Comparison of ENCODE assay signal across 27 mouse cellular contexts in the genomic region with DNA sequence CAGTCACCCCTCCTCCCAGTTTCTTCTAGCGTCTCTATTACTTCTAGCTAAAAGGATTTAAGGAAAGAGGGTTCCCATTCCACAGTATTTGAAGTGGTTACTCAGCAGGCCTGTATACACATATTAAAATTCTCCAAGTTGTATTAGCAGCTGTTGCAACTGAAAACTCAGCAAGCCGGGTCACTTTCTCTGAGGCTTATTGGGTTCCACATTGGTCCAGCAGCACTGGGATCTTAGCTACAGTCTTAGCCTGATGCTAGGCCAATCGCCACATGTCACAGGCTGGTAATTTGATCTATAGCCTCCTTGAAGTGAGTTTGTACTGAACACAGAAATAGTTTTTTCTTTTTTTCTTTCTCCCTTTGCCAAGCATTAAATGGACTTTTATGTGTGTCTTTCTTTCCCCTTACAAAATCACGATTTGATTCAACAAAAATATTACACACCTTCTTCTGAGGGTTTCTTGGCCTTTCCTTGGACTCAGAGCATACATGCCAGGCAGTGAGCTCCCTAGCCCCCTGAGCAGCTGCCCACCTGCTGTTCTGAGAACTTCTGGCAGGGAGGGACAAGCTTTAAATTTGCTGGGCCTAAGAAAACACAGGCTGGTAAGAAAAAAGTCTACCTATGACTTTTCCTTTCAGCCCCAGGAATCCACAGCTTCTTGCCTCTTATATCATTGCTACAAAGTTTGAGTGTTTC.
DNase-seq lines count a peak whose midpoint lies in the region; ATAC-seq and TF ChIP-seq lines count a peak whose summit lies in the region.
"Had no signal": no experiment of that assay in that cellular context is flagged by ENCODE, and none has a peak within 500 bp of the region (broad histone marks: within the 10 kb centered on the region; RNA-seq: fewer than 3 reads in every experiment).

No protein-coding gene starts in this region.

- no peaks in the 10 kb centered on the region for H3K36me3 ChIP-seq in kidney, postnatal 0 days (ENCODE audit: insufficient read depth, low read length)
- no peaks in the 10 kb centered on the region for H3K36me3 ChIP-seq in kidney, adult 2 months (ENCODE audit: control insufficient read depth, insufficient read depth, low read length)
- no peaks in the 10 kb centered on the region for H3K36me3 ChIP-seq in lung, postnatal 0 days (ENCODE audit: insufficient read depth, low read length)
- no peaks in the 10 kb centered on the region for H3K36me3 ChIP-seq in embryonic facial prominence, embryonic 14.5 days (ENCODE audit: control insufficient read depth, insufficient read depth, low read length)
- no peaks in the 10 kb centered on the region for H3K36me3 ChIP-seq in limb, embryonic 13.5 days
- H3K36me3 ChIP-seq: forebrain, embryonic 12.5 days; forebrain, embryonic 15.5 days; heart, embryonic 12.5 days; heart, embryonic 15.5 days; hindbrain, embryonic 10.5 days; hindbrain, embryonic 13.5 days had no signal

- no peaks in the 10 kb centered on the region for H3K4me1 ChIP-seq in kidney, postnatal 0 days (replicated peaks; ENCODE audit: insufficient read depth, low read length)
- no peaks in the 10 kb centered on the region for H3K4me1 ChIP-seq in kidney, adult 2 months (ENCODE audit: control insufficient read depth, insufficient read depth, low read length)
- no peaks in the 10 kb centered on the region for H3K4me1 ChIP-seq in lung, postnatal 0 days (ENCODE audit: insufficient read depth, low read depth, low read length)
- H3K4me1 ChIP-seq in lung, adult 2 months (ENCODE audit: control insufficient read depth, insufficient read depth, low read length): no peaks in the 10 kb centered on the region
- no peaks in the 10 kb centered on the region for H3K4me1 ChIP-seq in embryonic facial prominence, embryonic 14.5 days (ENCODE audit: control insufficient read depth, insufficient read depth, low read length)
- peaks cover 16% of the 10 kb centered on the region for H3K4me1 ChIP-seq in limb, embryonic 13.5 days
- H3K4me1 ChIP-seq: forebrain, embryonic 12.5 days; forebrain, embryonic 15.5 days; heart, embryonic 12.5 days; heart, embryonic 15.5 days; hindbrain, embryonic 10.5 days; hindbrain, embryonic 13.5 days had no signal

- no peak overlapping the region for H3K9ac ChIP-seq in kidney, postnatal 0 days (ENCODE audit: low read depth, low read length)
- no peak overlapping the region for H3K9ac ChIP-seq in lung, postnatal 0 days (replicated peaks; ENCODE audit: low read depth)
- H3K9ac ChIP-seq in embryonic facial prominence, embryonic 14.5 days (ENCODE audit: low read depth, low read length): no peak overlapping the region
- H3K9ac ChIP-seq in limb, embryonic 13.5 days: no peak overlapping the region
- H3K9ac ChIP-seq: forebrain, embryonic 12.5 days; forebrain, embryonic 15.5 days; heart, embryonic 12.5 days; heart, embryonic 15.5 days; hindbrain, embryonic 13.5 days had no signal

- no peak overlapping the region for H3K27ac ChIP-seq in kidney, postnatal 0 days
- H3K27ac ChIP-seq in kidney, adult 2 months (ENCODE audit: insufficient read depth, low read depth, low read length): no peak overlapping the region
- no peak overlapping the region for H3K27ac ChIP-seq in lung, postnatal 0 days (ENCODE audit: low read length)
- H3K27ac ChIP-seq in embryonic facial prominence, embryonic 14.5 days (replicated peaks; ENCODE audit: low read depth, low read length): no peak overlapping the region
- H3K27ac ChIP-seq in limb, embryonic 13.5 days: peak overlapping the region; percentile 58; the same call in 1 of the 2 replicates
- H3K27ac ChIP-seq: forebrain, embryonic 12.5 days; forebrain, embryonic 15.5 days; heart, embryonic 15.5 days; hindbrain, embryonic 10.5 days; hindbrain, embryonic 13.5 days had no signal

- TF ChIP-seq POLR2A in kidney, adult 2 months (IDR thresholded peaks at IDR 0.05; ENCODE audit: low read depth, low read length): no peak
- no peak for TF ChIP-seq POLR2A in lung, adult 2 months (IDR thresholded peaks at IDR 0.05; ENCODE audit: borderline replicate concordance, extremely low read depth, low read depth, low read length)

- TF ChIP-seq CTCF in kidney, postnatal 0 days (IDR thresholded peaks at IDR 0.05; ENCODE audit: low read depth): no peak
- no peak for TF ChIP-seq CTCF in kidney, adult 2 months (conservative IDR thresholded peaks at IDR 0.05; ENCODE audit: insufficient read depth, insufficient read length, low read depth, low read length)
- no peak for TF ChIP-seq CTCF in lung, postnatal 0 days (IDR thresholded peaks at IDR 0.05)
- no peak for TF ChIP-seq CTCF in lung, adult 2 months (IDR thresholded peaks at IDR 0.05; ENCODE audit: insufficient read depth, low read length)

- no peaks in the 10 kb centered on the region for H3K9me3 ChIP-seq in kidney, postnatal 0 days (replicated peaks; ENCODE audit: low read length)
- H3K9me3 ChIP-seq in lung, postnatal 0 days (ENCODE audit: low read length): no peaks in the 10 kb centered on the region; the same call in 1 of the 2 replicates
- H3K9me3 ChIP-seq in embryonic facial prominence, embryonic 14.5 days (ENCODE audit: control insufficient read depth, low read length): peaks cover 5% of the 10 kb centered on the region; the same call in 1 of the 2 replicates
- H3K9me3 ChIP-seq in limb, embryonic 13.5 days: peaks cover 4% of the 10 kb centered on the region
- H3K9me3 ChIP-seq: forebrain, embryonic 15.5 days; heart, embryonic 15.5 days; hindbrain, embryonic 13.5 days had no signal

- peak; percentile 21 for DNase-seq in kidney, postnatal 0 days (ENCODE audit: low spot score)
- DNase-seq in kidney, adult 2 months: no peak
- DNase-seq in lung, postnatal 0 days (ENCODE audit: low spot score): no peak
- DNase-seq in lung, adult 2 months: no peak
- DNase-seq in embryonic facial prominence, embryonic 14.5 days (ENCODE audit: low spot score): peak; percentile 59
- DNase-seq in adrenal gland, adult 2 months: no peak
- DNase-seq: adrenal gland, adult 8-10 months; adrenal gland, postnatal 25 days; cerebellum, adult 11-12 months; cerebellum, adult 8-10 months; cerebellum, postnatal 10 days; cerebellum, postnatal 36 days; embryo, embryonic 11 days; gastrocnemius, postnatal 25 days; heart, adult 18-20 months; heart, postnatal 10 days; heart, postnatal 36 days had no signal

- no peak overlapping the region for H3K4me3 ChIP-seq in kidney, postnatal 0 days (replicated peaks; ENCODE audit: low read depth, low read length)
- no peak overlapping the region for H3K4me3 ChIP-seq in kidney, adult 2 months (ENCODE audit: insufficient read depth, low read depth, low read length)
- no peak overlapping the region for H3K4me3 ChIP-seq in lung, postnatal 0 days (ENCODE audit: low read depth, low read length)
- no peak overlapping the region for H3K4me3 ChIP-seq in lung, adult 2 months (replicated peaks; ENCODE audit: extremely low read depth, low read depth, low read length)
- H3K4me3 ChIP-seq in embryonic facial prominence, embryonic 14.5 days (ENCODE audit: low read depth, low read length): no peak overlapping the region
- no peak overlapping the region for H3K4me3 ChIP-seq in limb, embryonic 13.5 days
- H3K4me3 ChIP-seq: erythroblast, embryonic 14.5 days; forebrain, embryonic 12.5 days; forebrain, embryonic 15.5 days; heart, embryonic 12.5 days; heart, embryonic 15.5 days; hindbrain, embryonic 10.5 days; hindbrain, embryonic 13.5 days had no signal

- no peak for ATAC-seq in kidney, postnatal 0 days (replicated peaks; ENCODE audit: low FRiP score, low read depth)
- ATAC-seq in lung, postnatal 0 days: peak; percentile 16; the same call in 1 of the 2 replicates
- peak; percentile 53; the same call in 1 of the 2 replicates for ATAC-seq in embryonic facial prominence, embryonic 14.5 days (ENCODE audit: low read depth)
- peak; percentile 80 for ATAC-seq in limb, embryonic 13.5 days (ENCODE audit: low FRiP score, low read depth)
- ATAC-seq in megakaryocyte-erythroid progenitor cell, adult 5-6 weeks (replicated peaks; ENCODE audit: low FRiP score, low TSS enrichment, poor library complexity, severe bottlenecking): no peak
- ATAC-seq: CD4-positive, CD25-positive, alpha-beta regulatory T cell, adult 4 months; forebrain, embryonic 15.5 days had no signal

- H3K4me2 ChIP-seq in kidney, postnatal 0 days (ENCODE audit: low read length): no peak overlapping the region
- no peak overlapping the region for H3K4me2 ChIP-seq in lung, postnatal 0 days (replicated peaks; ENCODE audit: low read depth, low read length)
- no peak overlapping the region for H3K4me2 ChIP-seq in embryonic facial prominence, embryonic 14.5 days (ENCODE audit: low read depth, low read length)
- no peak overlapping the region for H3K4me2 ChIP-seq in limb, embryonic 13.5 days (replicated peaks)
- H3K4me2 ChIP-seq: forebrain, embryonic 12.5 days; forebrain, embryonic 15.5 days; heart, embryonic 12.5 days; heart, embryonic 15.5 days; hindbrain, embryonic 13.5 days had no signal

- TF ChIP-seq EP300 in lung, postnatal 0 days (IDR thresholded peaks at IDR 0.05): no peak

- H3K27me3 ChIP-seq in kidney, postnatal 0 days (ENCODE audit: insufficient read depth, low read length): no peaks in the 10 kb centered on the region
- H3K27me3 ChIP-seq in kidney, adult 2 months (replicated peaks; ENCODE audit: control insufficient read depth, insufficient read depth, low read length): no peaks in the 10 kb centered on the region
- H3K27me3 ChIP-seq in lung, postnatal 0 days (replicated peaks; ENCODE audit: insufficient read depth, low read length): no peaks in the 10 kb centered on the region
- no peaks in the 10 kb centered on the region for H3K27me3 ChIP-seq in embryonic facial prominence, embryonic 14.5 days (replicated peaks; ENCODE audit: control insufficient read depth, insufficient read depth, low read length)
- H3K27me3 ChIP-seq in limb, embryonic 13.5 days: no peaks in the 10 kb centered on the region
- H3K27me3 ChIP-seq: forebrain, embryonic 12.5 days; forebrain, embryonic 15.5 days; heart, embryonic 15.5 days; hindbrain, embryonic 13.5 days had no signal

- WGBS in kidney, postnatal 0 days: 52% methylated on average over 4 of the region's 4 CpGs
- WGBS in kidney, adult 2 months: 84% methylated on average over 4 of the region's 4 CpGs
- WGBS in lung, postnatal 0 days: 49% methylated on average over 4 of the region's 4 CpGs
- WGBS in lung, adult 2 months: 70% methylated on average over 4 of the region's 4 CpGs
- 41% methylated on average over 4 of the region's 4 CpGs for WGBS in embryonic facial prominence, embryonic 14.5 days
- 30% methylated on average over 4 of the region's 4 CpGs for WGBS in limb, embryonic 13.5 days

Comparison
In these comparisons a context has a peak if more than half of its experiments do, and no peak if none do; other contexts are left out.
1. DNase-seq: peak in kidney, postnatal 0 days (single experiment) and embryonic facial prominence, embryonic 14.5 days (single experiment); none in kidney, adult 2 months (single experiment), lung, postnatal 0 days (single experiment), lung, adult 2 months (single experiment) and adrenal gland, adult 2 months (single experiment).
2. ATAC-seq: peak in lung, postnatal 0 days (single experiment), embryonic facial prominence, embryonic 14.5 days (single experiment) and limb, embryonic 13.5 days (single experiment); none in kidney, postnatal 0 days (single experiment) and megakaryocyte-erythroid progenitor cell, adult 5-6 weeks (single experiment).